Mouse (Mus musculus) forebrain, postnatal 0 days (tissue): ENCODE measurements around the gene Rps15. TPM values are rescaled to one million over a fixed set of nuclear protein-coding genes. Genes with fewer than 3 reads are reported as not detected.
A peak's percentile ranks its signal among the peaks of the same experiment; 100 is the strongest.

Experiments
- ATAC-seq: fragments of 200-750 bp; cut with Nextera tagmentation; 2 replicates; pipeline ENCODE4 v1.8.0; 2017; ENCODE audit warnings: mild to moderate bottlenecking, moderate library complexity
- DNase-seq: peaks from one replicate; pipeline ENCODE4 v3.0.0-alpha.2; 2015
- H3K27ac ChIP-seq: fragments of 300-500 bp; sonication (generic); 2 replicates; pipeline ENCODE4 v1.5.1; 2014; ENCODE audit warnings: low read depth, mild to moderate bottlenecking, antibody characterized with exemption, low read length, moderate library complexity, mixed read lengths
- H3K27me3 ChIP-seq: fragments of 300-500 bp; sonication (generic); 2 replicates; pipeline ENCODE4 v1.6.1; 2014; ENCODE audit warnings: mild to moderate bottlenecking, low read length, mixed read lengths; ENCODE audit not compliant: insufficient read depth
- H3K36me3 ChIP-seq: fragments of 300-500 bp; sonication (generic); 2 replicates; pipeline ENCODE4 v1.6.1; 2014; ENCODE audit warnings: mild to moderate bottlenecking, moderate library complexity; ENCODE audit not compliant: insufficient read depth
- H3K4me1 ChIP-seq: fragments of 300-500 bp; sonication (generic); 2 replicates; pipeline ENCODE4 v1.6.1; 2014; ENCODE audit warnings: antibody characterized with exemption; ENCODE audit not compliant: insufficient read depth
- H3K4me2 ChIP-seq: fragments of 300-500 bp; sonication (generic); 2 replicates; pipeline ENCODE4 v1.6.1; 2014; ENCODE audit warnings: low read depth, mild to moderate bottlenecking, moderate library complexity
- H3K4me3 ChIP-seq: fragments of 300-500 bp; sonication (generic); 2 replicates; pipeline ENCODE4 v1.5.1; 2014; ENCODE audit warnings: low read depth, low read length, mixed read lengths
- H3K9ac ChIP-seq: fragments of 300-500 bp; sonication (generic); 2 replicates; pipeline ENCODE4 v1.6.1; 2014; ENCODE audit warnings: mild to moderate bottlenecking
- H3K9me3 ChIP-seq: fragments of 300-500 bp; sonication (generic); 2 replicates; pipeline ENCODE4 v1.6.1; 2016; ENCODE audit warnings: low read length
- CTCF ChIP-seq: sonication (generic); IDR thresholded peaks from 2 replicates; pipeline ENCODE4 v1.5.1; 2016; ENCODE audit warnings: antibody characterized with exemption, control low read depth, low read depth
- WGBS: fragments of 180-500 bp; shearing (Covaris S2); extraction: QIAGEN DNeasy Blood & Tissue Kit; methylation state at CpG from one replicate; pipeline ENCODE4 v1.1.7; 2014; 5-methylcytosine and 5-hydroxymethylcytosine counted together
- polyA plus RNA-seq: library from polyadenylated mRNA; unstranded; fragments of >200 nt; fragmentation: Nextera tagmentation; extraction: Ambion mirVana; gene quantifications from 2 replicates; pipeline ENCODE4 v1.2.1, GENCODE M21; 2015
- total RNA-seq: library from RNA; depleted of rRNA; stranded (reverse); fragments of >200 nt; gene quantifications from 2 replicates; pipeline ENCODE4 v1.2.3, GENCODE M21; 2014

Rps15 gene
- total and polyA plus RNA-seq, 2 experiments from 2014 or later: 681 to 1,181 TPM

GRCm38 (mm10) chr10:80248971-80249640 lies 43.1 kb upstream of the Rps15 start, which contains the start of gene Ndufs7:
TSS of gene Ndufs7 (plus strand) at chr10:80249121.
- Histone ChIP-seq H3K27ac (peak within 1 kb of the TSS; percentile 92), H3K27me3 (no peaks in the 10 kb centered on the region), H3K9ac (peak within 1 kb of the TSS; percentile 67), H3K4me2 (peak within 1 kb of the TSS; percentile 94), H3K36me3 (peaks cover 18% of the 10 kb centered on the region), H3K4me3 (peak within 1 kb of the TSS; percentile 63), H3K4me1 (0 out of 2 replicates have a peak, but pooled peaks cover 13% of the 10 kb centered on the region), H3K9me3 (no peaks in the 10 kb centered on the region)
- DNase-seq: peak; percentile 99
- peak; percentile 94 for ATAC-seq
- no peak for TF ChIP-seq CTCF
- under 1% methylated on average over 53 of the region's 53 CpGs for WGBS

GRCm38 (mm10) chr10:80250059-80250458 lies 42.2 kb upstream of the Rps15 start:
- no peak for DNase-seq
- TF ChIP-seq CTCF: no peak
- ATAC-seq: no peak
- Histone ChIP-seq H3K27ac (peak overlapping the region; percentile 92; the same call in 1 of the 2 replicates), H3K36me3 (peaks cover 25% of the 10 kb centered on the region), H3K9me3 (no peaks in the 10 kb centered on the region), H3K27me3 (no peaks in the 10 kb centered on the region), H3K9ac (peak overlapping the region; percentile 67), H3K4me1 (0 out of 2 replicates have a peak, but pooled peaks cover 13% of the 10 kb centered on the region), H3K4me2 (peak overlapping the region; percentile 94), H3K4me3 (peak overlapping the region; percentile 63)
- 39% methylated on average over 2 of the region's 2 CpGs for WGBS

- H3K9me3 ChIP-seq: no peaks in the 10 kb centered on the region
- H3K4me2 ChIP-seq: peak overlapping the region; percentile 94; the same call in 1 of the 2 replicates
- no peak for TF ChIP-seq CTCF
These were observed 41.7 kb upstream of the Rps15 start for GRCm38 (mm10) chr10:80250573-80250972.

GRCm38 (mm10) chr10:80252011-80252410 lies 40.2 kb upstream of the Rps15 start:
- no peak for ATAC-seq
- Histone ChIP-seq H3K27me3 (no peaks in the 10 kb centered on the region), H3K36me3 (peaks cover 44% of the 10 kb centered on the region), H3K9ac (no peak overlapping the region), H3K4me2 (no peak overlapping the region), H3K27ac (no peak overlapping the region), H3K4me1 (0 out of 2 replicates have a peak, but pooled peaks cover 13% of the 10 kb centered on the region), H3K4me3 (no peak overlapping the region), H3K9me3 (no peaks in the 10 kb centered on the region)
- no peak for TF ChIP-seq CTCF
- no peak for DNase-seq

More at GRCm38 (mm10) chr10:80250573-80250972, 41.7 kb upstream of the Rps15 start:
- 0 out of 2 replicates have a peak, but pooled peaks cover 13% of the 10 kb centered on the region for H3K4me1 ChIP-seq
- 87% methylated on average over 4 of the region's 4 CpGs for WGBS
- ATAC-seq: no peak
- H3K4me3 ChIP-seq: no peak overlapping the region
- H3K27me3 ChIP-seq: no peaks in the 10 kb centered on the region
- H3K27ac ChIP-seq: no peak overlapping the region
- H3K36me3 ChIP-seq: peaks cover 30% of the 10 kb centered on the region
- no peak for DNase-seq
- no peak overlapping the region for H3K9ac ChIP-seq

GRCm38 (mm10) chr10:80252493-80253274 lies 39.6 kb upstream of the Rps15 start:
- H3K9me3 ChIP-seq: no peaks in the 10 kb centered on the region
- DNase-seq (no peak), ATAC-seq (no peak)
- no peak overlapping the region for H3K4me3 ChIP-seq
- H3K9ac ChIP-seq: no peak overlapping the region
- no peak overlapping the region for H3K4me2 ChIP-seq
- H3K4me1 ChIP-seq: 0 out of 2 replicates have a peak, but pooled peaks cover 13% of the 10 kb centered on the region
- no peak for TF ChIP-seq CTCF
- H3K27ac ChIP-seq: no peak overlapping the region
- H3K27me3 ChIP-seq: no peaks in the 10 kb centered on the region
- WGBS: 90% methylated on average over 11 of the region's 11 CpGs
- peaks cover 46% of the 10 kb centered on the region for H3K36me3 ChIP-seq

GRCm38 (mm10) chr10:80253551-80253950 lies 38.7 kb upstream of the Rps15 start:
- Histone ChIP-seq H3K9ac (no peak overlapping the region), H3K4me3 (no peak overlapping the region), H3K27me3 (no peaks in the 10 kb centered on the region), H3K4me2 (no peak overlapping the region), H3K36me3 (peaks cover 51% of the 10 kb centered on the region), H3K4me1 (0 out of 2 replicates have a peak, but pooled peaks cover 13% of the 10 kb centered on the region), H3K9me3 (no peaks in the 10 kb centered on the region), H3K27ac (no peak overlapping the region)
- no peak for ATAC-seq
- no peak for TF ChIP-seq CTCF
- 86% methylated on average over 6 of the region's 6 CpGs for WGBS
- no peak for DNase-seq
